Mouse (Mus musculus) stomach, embryonic 15.5 days (tissue): Measurements from ENCODE around the gene Tmem37. TPM values are rescaled to one million over a fixed set of nuclear protein-coding genes. Genes with fewer than 3 reads are reported as not detected.
"Not testable (repeated sequence)": the region's sequence is repeated elsewhere in the genome, so short reads cannot be mapped to it uniquely, and the experiment has no call there.

Experiments
- ATAC-seq: fragments of 200-750 bp; cut with Nextera tagmentation; 2 replicates; pipeline ENCODE4 v1.8.0; 2017; ENCODE audit warnings: low read depth, moderate number of reproducible peaks, moderate TSS enrichment; ENCODE audit not compliant: insufficient read depth, low FRiP score
- H3K27ac ChIP-seq: fragments of 300-500 bp; sonication (generic); 2 replicates; pipeline ENCODE4 v1.5.1; 2015; ENCODE audit warnings: mild to moderate bottlenecking, inconsistent platforms
- H3K27me3 ChIP-seq: fragments of 300-500 bp; sonication (generic); replicated peaks from 2 replicates; pipeline ENCODE4 v1.6.1; 2015; ENCODE audit warnings: inconsistent platforms
- H3K36me3 ChIP-seq: fragments of 300-500 bp; sonication (generic); 2 replicates; pipeline ENCODE4 v1.6.1; 2015; ENCODE audit warnings: inconsistent platforms
- H3K4me1 ChIP-seq: fragments of 300-500 bp; sonication (generic); 2 replicates; pipeline ENCODE4 v1.6.1; 2015; ENCODE audit warnings: inconsistent platforms
- H3K4me2 ChIP-seq: fragments of 300-500 bp; sonication (generic); 2 replicates; pipeline ENCODE4 v1.6.1; 2015; ENCODE audit warnings: mild to moderate bottlenecking, inconsistent platforms
- H3K4me3 ChIP-seq: fragments of 300-500 bp; sonication (generic); replicated peaks from 2 replicates; pipeline ENCODE4 v1.5.1; 2015; ENCODE audit warnings: inconsistent platforms
- H3K9ac ChIP-seq: fragments of 300-500 bp; sonication (generic); 2 replicates; pipeline ENCODE4 v1.6.1; 2015; ENCODE audit warnings: inconsistent platforms
- H3K9me3 ChIP-seq: fragments of 300-500 bp; sonication (generic); 2 replicates; pipeline ENCODE4 v1.6.1; 2016; ENCODE audit warnings: inconsistent platforms
- WGBS: fragments of 180-500 bp; shearing (Covaris S2); methylation state at CpG from one replicate; pipeline ENCODE4 v1.1.7; 2015; 5-methylcytosine and 5-hydroxymethylcytosine counted together
- polyA plus RNA-seq: library from polyadenylated mRNA; unstranded; fragments of >200 nt; fragmentation: Nextera tagmentation; extraction: Ambion mirVana; gene quantifications from 2 replicates; pipeline ENCODE4 v1.2.1, GENCODE M21; 2015

The Tmem37 gene
- polyA plus RNA-seq, 1 experiment from 2014 or later: 23.9 TPM

DNA sequence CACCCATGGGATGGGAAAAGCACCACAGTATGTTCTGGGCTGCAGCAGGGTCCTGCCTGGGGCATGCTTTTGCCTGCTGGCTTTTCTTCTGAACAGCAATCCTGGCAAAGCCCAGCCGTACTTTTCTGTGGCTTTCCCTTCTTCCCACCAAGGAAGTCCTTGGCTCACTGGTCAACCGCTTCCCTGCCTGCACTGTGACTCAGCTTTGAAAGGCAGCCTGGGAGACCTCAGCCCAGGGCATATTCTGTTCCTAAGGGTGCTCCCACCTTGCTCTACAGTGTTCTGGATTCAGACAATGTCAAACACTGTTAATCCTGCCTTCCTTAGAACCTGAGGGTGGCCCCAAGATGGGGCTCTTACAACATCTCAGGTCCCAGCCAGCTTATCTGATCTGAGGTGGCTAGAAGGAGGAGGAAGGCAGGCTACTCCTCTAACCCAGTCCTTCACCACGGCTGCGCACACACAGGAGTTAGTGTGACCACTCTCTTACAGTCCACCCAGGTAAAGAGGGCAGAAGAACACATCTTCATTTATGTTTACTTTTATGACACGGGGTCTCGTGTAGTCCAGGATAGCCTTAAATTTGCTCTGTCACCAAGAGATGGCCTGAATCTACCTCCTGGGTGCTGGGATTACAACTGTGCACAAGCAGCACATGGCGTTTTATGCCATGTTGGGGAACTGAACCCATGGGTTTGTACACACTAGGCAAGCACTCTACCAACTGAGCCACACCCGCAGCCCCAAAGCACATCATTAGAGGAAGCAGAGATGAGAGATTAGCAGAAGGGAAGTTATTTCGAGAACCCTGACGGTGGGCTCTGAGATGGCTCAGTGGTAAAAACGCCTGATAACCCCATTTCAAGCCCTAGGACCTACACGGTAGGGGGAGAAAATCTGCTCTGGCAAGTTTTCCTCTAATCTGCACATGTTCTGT, 38.6 kb upstream of the Tmem37 start:
- H3K36me3 ChIP-seq: peaks cover 28% of the 10 kb centered on the region
- no peak overlapping the region for H3K4me3 ChIP-seq
- ATAC-seq: no peak
- 0 out of 2 replicates have a peak, but pooled peaks cover 2% of the 10 kb centered on the region for H3K4me1 ChIP-seq
- H3K4me2 ChIP-seq: no peak overlapping the region
- H3K27me3 ChIP-seq: no peaks in the 10 kb centered on the region
- no peak overlapping the region for H3K27ac ChIP-seq
- no peaks in the 10 kb centered on the region for H3K9me3 ChIP-seq
- WGBS: 75% methylated on average over 12 of the region's 12 CpGs
- no peak overlapping the region for H3K9ac ChIP-seq

DNA sequence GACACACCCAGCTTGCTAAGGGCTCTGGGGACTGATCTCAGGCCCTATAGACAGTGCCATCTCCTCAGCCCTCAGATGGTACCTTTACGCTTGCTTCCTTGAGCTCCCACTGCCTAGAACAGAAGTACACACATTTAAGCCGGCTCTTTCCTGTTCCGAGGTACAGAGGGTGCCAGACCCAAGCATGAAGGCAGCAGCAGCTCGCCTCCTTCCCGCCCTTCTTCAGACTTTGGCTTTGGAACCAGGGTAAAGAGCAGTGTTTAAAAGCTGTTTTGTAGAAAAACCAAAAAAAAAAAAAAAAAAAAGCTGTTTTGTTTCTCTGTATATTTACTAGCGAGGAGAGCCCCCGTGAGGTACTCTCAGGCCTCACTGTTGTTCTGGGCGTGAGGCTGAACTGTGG, 37.9 kb upstream of the Tmem37 start:
- Histone ChIP-seq H3K4me1 (no peaks in the 10 kb centered on the region), H3K4me3 (no peak overlapping the region), H3K36me3 (peaks cover 28% of the 10 kb centered on the region), H3K27me3 (no peaks in the 10 kb centered on the region), H3K4me2 (no peak overlapping the region), H3K27ac (no peak overlapping the region), H3K9me3 (no peaks in the 10 kb centered on the region), H3K9ac (no peak overlapping the region)
- ATAC-seq: no peak
- WGBS: 90% methylated on average over 8 of the region's 8 CpGs

DNA sequence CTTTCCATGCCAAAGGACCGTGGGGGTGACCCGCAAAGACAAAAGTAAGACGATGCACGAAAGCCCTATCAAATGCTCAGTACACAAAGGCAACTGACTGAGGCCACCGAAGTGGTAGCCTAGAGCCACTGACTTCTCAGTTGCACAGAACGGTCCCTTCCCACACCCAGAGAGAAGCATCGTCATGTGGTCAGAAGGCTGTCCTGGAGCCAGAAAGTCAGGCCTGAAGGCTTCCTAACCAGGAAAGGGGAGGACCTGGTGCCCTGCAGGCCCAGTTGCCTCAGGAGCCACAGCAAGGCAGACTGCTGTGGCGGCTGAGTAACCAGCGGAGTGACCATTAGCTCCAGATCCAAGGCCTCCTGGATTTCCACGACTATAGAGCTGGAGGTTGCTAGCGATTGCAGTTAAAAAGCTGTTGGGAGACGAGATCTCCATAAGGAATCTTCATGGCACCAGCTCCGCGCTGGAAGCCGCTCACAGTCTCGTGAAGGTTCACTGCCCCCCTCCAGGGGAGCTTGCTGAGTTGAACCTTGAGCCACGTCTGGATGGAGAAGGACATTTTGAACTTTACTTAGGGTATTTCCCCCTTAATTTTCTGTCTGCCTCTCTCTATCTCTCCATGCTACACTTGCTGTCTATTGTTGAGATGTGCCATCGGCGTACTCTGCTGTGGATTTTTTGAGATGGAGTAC, 36.0 kb upstream of the Tmem37 start:
- Histone ChIP-seq H3K9ac (no peak overlapping the region), H3K4me2 (no peak overlapping the region), H3K27ac (no peak overlapping the region), H3K9me3 (no peaks in the 10 kb centered on the region), H3K4me3 (no peak overlapping the region), H3K27me3 (no peaks in the 10 kb centered on the region), H3K36me3 (peaks cover 16% of the 10 kb centered on the region), H3K4me1 (no peaks in the 10 kb centered on the region)
- no peak for ATAC-seq
- 88% methylated on average over 19 of the region's 19 CpGs for WGBS

DNA sequence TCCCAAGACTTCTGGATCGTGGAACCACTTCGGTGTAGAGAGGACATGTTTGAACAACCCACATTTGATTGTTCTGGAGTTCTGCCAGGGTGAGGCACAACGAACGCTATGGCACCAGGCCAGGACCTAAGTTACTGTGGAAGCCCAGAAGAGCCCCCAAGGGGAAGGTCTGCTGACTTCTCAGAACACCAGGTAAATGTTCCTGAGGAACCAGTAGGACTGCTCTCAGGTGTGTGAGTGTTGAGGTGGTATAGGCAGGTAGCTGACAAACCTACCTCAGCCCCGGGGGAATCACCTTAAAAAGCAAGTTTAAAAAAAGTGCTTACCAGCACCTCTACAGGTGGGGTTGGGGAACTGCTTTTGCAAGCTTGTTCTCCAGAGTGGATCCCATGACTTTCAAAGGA, 31.7 kb upstream of the Tmem37 start:
- Histone ChIP-seq H3K36me3 (no peaks in the 10 kb centered on the region), H3K4me1 (no peaks in the 10 kb centered on the region), H3K9ac (no peak overlapping the region), H3K4me3 (no peak overlapping the region), H3K27me3 (no peaks in the 10 kb centered on the region), H3K27ac (no peak overlapping the region), H3K4me2 (no peak overlapping the region), H3K9me3 (no peaks in the 10 kb centered on the region)
- ATAC-seq: peak; percentile 79; the same call in 1 of the 2 replicates
- WGBS: 54% methylated on average over 5 of the region's 5 CpGs

GRCm38 (mm10) chr1:120101227-120101609, 27.3 kb upstream of the Tmem37 start:
- Histone ChIP-seq H3K4me3 (no peak overlapping the region), H3K4me1 (no peaks in the 10 kb centered on the region), H3K27me3 (no peaks in the 10 kb centered on the region), H3K36me3 (no peaks in the 10 kb centered on the region), H3K9me3 (no peaks in the 10 kb centered on the region), H3K4me2 (no peak overlapping the region), H3K9ac (no peak overlapping the region), H3K27ac (no peak overlapping the region)
- 80% methylated on average over 3 of the region's 3 CpGs for WGBS
- no peak for ATAC-seq

DNA sequence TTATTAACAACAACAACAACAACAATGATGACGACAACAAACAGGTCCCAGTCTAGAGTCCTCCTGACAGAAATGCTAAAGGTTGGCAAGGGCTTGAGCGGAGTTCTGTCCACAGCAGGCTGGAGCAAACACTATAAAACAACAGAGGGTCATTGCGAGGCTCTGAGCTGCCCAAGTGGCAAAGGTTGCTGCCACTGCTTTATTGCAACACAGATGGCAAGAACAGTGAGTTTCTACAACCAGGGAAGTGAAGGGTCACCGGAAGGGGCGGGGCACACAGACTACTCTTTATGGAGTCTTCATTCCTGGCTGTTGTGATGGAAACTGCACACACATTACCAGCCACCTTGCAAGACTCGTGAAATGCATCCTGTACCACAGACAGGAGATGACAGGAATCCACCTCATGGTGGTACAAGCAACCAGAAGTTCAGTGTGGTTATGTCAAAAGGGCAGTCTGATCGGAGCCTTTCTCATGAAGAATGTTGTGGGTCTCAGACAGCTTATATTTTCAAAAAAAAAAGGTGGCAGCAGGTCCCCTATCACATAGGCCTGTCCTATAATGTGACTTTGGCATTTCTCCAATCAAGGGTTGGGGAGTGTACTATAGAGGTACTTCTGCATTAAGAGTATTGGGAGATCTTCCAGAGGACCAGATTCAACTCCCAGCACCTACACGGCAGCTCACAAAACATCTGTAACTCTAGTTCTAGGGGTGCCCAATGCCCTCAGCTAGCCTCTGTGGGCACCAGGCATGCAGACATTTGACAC, 26.8 kb upstream of the Tmem37 start:
- 79% methylated on average over 8 of the region's 8 CpGs for WGBS
- H3K4me2 ChIP-seq: no peak overlapping the region
- H3K9me3 ChIP-seq: no peaks in the 10 kb centered on the region
- no peak overlapping the region for H3K27ac ChIP-seq
- no peak overlapping the region for H3K9ac ChIP-seq
- H3K4me3 ChIP-seq: no peak overlapping the region
- no peaks in the 10 kb centered on the region for H3K27me3 ChIP-seq
- no peak for ATAC-seq
- H3K36me3 ChIP-seq: no peaks in the 10 kb centered on the region
- no peaks in the 10 kb centered on the region for H3K4me1 ChIP-seq

GRCm38 (mm10) chr1:120099483-120099882, 25.6 kb upstream of the Tmem37 start:
- Histone ChIP-seq H3K9me3 (no peaks in the 10 kb centered on the region), H3K27me3 (no peaks in the 10 kb centered on the region), H3K4me3 (no peak overlapping the region), H3K27ac (no peak overlapping the region), H3K4me2 (no peak overlapping the region), H3K36me3 (no peaks in the 10 kb centered on the region), H3K4me1 (no peaks in the 10 kb centered on the region), H3K9ac (no peak overlapping the region)
- 56% methylated on average over 6 of the region's 6 CpGs for WGBS
- no peak for ATAC-seq

DNA sequence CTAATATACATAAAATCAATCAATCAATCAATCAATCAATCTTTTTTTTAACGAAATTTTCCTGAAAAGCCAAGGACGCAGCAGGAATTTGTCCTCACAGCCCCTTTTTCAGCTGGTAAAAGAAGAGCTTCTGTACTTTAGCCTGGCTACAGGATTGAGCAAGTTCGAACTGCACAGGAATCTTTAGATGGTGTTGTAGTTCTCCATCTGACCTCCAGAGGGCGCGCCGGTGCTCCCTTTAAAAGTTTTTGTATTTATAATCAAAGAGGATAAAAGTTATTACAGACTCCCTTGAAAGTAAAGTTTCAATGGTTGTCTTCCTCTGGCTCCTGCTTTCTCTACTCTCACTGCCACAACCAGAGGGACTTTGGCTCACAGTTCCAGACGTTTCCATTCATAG, 24.5 kb upstream of the Tmem37 start:
- H3K9ac ChIP-seq: no peak overlapping the region
- H3K27me3 ChIP-seq: no peaks in the 10 kb centered on the region
- H3K4me3 ChIP-seq: no peak overlapping the region
- H3K27ac ChIP-seq: no peak overlapping the region
- no peak overlapping the region for H3K4me2 ChIP-seq
- no peaks in the 10 kb centered on the region for H3K36me3 ChIP-seq
- no peak for ATAC-seq
- no peaks in the 10 kb centered on the region for H3K9me3 ChIP-seq
- WGBS: 13% methylated on average over 7 of the region's 7 CpGs
- no peaks in the 10 kb centered on the region for H3K4me1 ChIP-seq

GRCm38 (mm10) chr1:120094920-120095319, 21.0 kb upstream of the Tmem37 start:
- ATAC-seq: no peak
- Histone ChIP-seq H3K36me3 (no peaks in the 10 kb centered on the region), H3K4me3 (no peak overlapping the region), H3K9me3 (no peaks in the 10 kb centered on the region), H3K4me1 (no peaks in the 10 kb centered on the region), H3K4me2 (no peak overlapping the region), H3K27me3 (no peaks in the 10 kb centered on the region), H3K9ac (no peak overlapping the region), H3K27ac (no peak overlapping the region)
- WGBS: 55% methylated on average over 3 of the region's 3 CpGs

- not testable (repeated sequence) for H3K9ac ChIP-seq, H3K4me2 ChIP-seq, H3K9me3 ChIP-seq, H3K4me1 ChIP-seq, ATAC-seq, H3K4me3 ChIP-seq, H3K36me3 ChIP-seq, H3K27ac ChIP-seq, H3K27me3 ChIP-seq
- WGBS: 60% methylated on average over 13 of the region's 14 CpGs
Measured at GRCm38 (mm10) chr1:120093482-120094134, 19.7 kb upstream of the Tmem37 start.

DNA sequence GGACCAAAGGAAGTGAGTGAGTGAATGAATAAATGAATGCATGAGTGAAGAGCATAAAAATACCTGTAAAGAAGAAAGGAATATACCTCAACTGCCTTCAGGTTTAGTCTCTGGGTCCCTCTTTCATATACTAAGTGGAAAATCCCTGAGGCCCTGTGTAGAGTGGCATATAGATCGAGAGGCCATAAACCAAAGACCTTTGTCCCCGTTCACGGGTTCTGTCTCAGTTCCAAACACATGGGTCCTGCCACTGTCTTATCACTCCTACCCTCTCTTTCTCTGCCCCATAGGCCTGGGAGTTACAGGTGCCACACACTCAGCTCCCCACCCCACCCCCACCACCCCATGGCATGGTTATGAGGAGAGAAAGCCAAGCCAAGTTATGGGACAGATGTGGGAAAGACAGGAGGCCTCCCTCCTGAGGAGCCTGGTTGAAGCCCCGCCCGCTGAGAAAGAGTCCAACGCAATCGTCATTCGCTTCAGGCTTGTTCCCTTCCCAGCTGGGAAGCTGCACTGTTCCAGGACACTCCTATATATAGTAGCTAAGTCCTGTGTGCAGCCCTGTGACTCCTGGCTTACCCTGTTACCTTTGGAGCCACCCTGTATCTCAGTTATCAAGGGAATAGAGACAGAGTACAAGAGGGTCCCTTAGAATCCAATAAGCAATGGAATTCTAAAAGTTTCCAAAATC, 17.2 kb upstream of the Tmem37 start:
- no peak overlapping the region for H3K4me2 ChIP-seq
- H3K36me3 ChIP-seq: no peaks in the 10 kb centered on the region
- H3K9ac ChIP-seq: no peak overlapping the region
- no peaks in the 10 kb centered on the region for H3K4me1 ChIP-seq
- WGBS: 84% methylated on average over 8 of the region's 8 CpGs
- no peak overlapping the region for H3K27ac ChIP-seq
- H3K27me3 ChIP-seq: no peaks in the 10 kb centered on the region
- H3K9me3 ChIP-seq: no peaks in the 10 kb centered on the region
- H3K4me3 ChIP-seq: no peak overlapping the region
- ATAC-seq: 0 out of 2 replicates have a peak, but pooled peaks have one; percentile 4
